Mouse (Mus musculus): ENCODE data around the gene Hsdl2. TPM values are rescaled to one million over a fixed set of nuclear protein-coding genes. Genes with fewer than 3 reads are reported as not detected.
A peak's percentile ranks its signal among the peaks of the same experiment; 100 is the strongest.

Hsdl2 gene
- total and polyA plus RNA-seq, 2 experiments = 25.8 to 68.9 TPM

DNA sequence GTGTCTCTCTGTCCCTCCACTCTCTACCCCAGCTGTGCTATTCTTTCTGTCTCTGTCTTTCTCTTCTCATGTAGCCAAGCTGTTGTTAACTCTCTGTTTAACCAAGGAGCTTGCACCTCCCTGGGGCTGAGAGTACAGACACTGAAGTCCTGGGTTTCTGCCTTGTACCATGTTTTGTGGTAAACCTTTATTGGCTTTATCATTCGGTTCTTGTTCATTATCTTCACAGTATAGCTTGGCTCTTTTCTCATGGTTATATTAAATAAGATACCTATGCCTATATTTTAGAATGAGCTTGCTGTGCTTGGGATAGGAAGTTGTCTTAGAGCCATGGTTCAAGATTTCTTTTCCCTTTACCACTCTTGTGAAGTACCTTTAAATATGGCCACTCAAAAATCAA is 53.2 kb downstream of the Hsdl2 start:
- Histone ChIP-seq H3K36me3 (ENCODE audit: control insufficient read depth, insufficient read depth, low read length) (no peaks in the 10 kb centered on the region), H3K9ac (ENCODE audit: low read depth, low read length) (no peak overlapping the region), H3K27ac (replicated peaks; ENCODE audit: insufficient read depth, low read depth, low read length) (no peak overlapping the region), H3K4me1 (ENCODE audit: control insufficient read depth, insufficient read depth, low read length) (no peaks in the 10 kb centered on the region), H3K27me3 (ENCODE audit: control insufficient read depth, insufficient read depth, low read length) (no peaks in the 10 kb centered on the region), H3K79me2 (ENCODE audit: control insufficient read depth, insufficient read depth, low read length) (peaks cover 13% of the 10 kb centered on the region; the same call in 1 of the 2 replicates), H3K4me3 (ENCODE audit: insufficient read depth, low read depth, low read length) (no peak overlapping the region)
- no peak for DNase-seq (ENCODE audit: extremely low read depth, low read depth, low spot score)
- TF ChIP-seq CTCF (IDR thresholded peaks at IDR 0.05; ENCODE audit: low read depth, low read length) (no peak), POLR2A (IDR thresholded peaks at IDR 0.05; ENCODE audit: extremely low read depth, insufficient read depth, low read length) (no peak)
- WGBS = 97% methylated on average over 1 of the region's 1 CpGs

DNA sequence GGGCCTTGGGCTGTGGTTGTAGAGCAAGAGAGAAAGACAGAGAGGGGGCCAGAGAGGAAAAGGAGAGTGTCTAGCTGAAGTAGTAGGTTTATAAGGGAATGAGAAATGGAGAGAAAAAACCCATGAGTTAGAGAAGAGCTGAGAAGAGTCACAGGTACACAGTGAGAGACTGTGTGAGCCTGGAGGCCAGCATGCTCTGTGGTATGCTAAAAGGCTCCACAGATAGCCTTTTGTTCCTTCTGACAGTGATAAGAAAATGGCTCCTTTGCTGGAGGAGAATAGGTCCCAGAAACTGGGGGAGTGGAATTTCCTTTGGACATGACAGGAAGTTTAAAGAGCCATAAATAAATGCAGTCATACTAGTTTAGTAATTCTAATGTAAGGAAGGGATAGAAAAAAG is 57.8 kb downstream of the Hsdl2 start:
- Histone ChIP-seq H3K4me3 (ENCODE audit: insufficient read depth, low read depth, low read length) (no peak overlapping the region), H3K27me3 (ENCODE audit: control insufficient read depth, insufficient read depth, low read length) (no peaks in the 10 kb centered on the region), H3K9ac (ENCODE audit: low read depth, low read length) (no peak overlapping the region), H3K79me2 (ENCODE audit: control insufficient read depth, insufficient read depth, low read length) (peaks cover 8% of the 10 kb centered on the region; the same call in 1 of the 2 replicates), H3K27ac (replicated peaks; ENCODE audit: insufficient read depth, low read depth, low read length) (no peak overlapping the region), H3K36me3 (ENCODE audit: control insufficient read depth, insufficient read depth, low read length) (no peaks in the 10 kb centered on the region), H3K4me1 (ENCODE audit: control insufficient read depth, insufficient read depth, low read length) (peaks cover 2% of the 10 kb centered on the region; the same call in 1 of the 2 replicates)
- DNase-seq (ENCODE audit: extremely low read depth, low read depth, low spot score) = no peak
- TF ChIP-seq POLR2A (IDR thresholded peaks at IDR 0.05; ENCODE audit: extremely low read depth, insufficient read depth, low read length) (no peak), CTCF (IDR thresholded peaks at IDR 0.05; ENCODE audit: low read depth, low read length) (no peak)

DNA sequence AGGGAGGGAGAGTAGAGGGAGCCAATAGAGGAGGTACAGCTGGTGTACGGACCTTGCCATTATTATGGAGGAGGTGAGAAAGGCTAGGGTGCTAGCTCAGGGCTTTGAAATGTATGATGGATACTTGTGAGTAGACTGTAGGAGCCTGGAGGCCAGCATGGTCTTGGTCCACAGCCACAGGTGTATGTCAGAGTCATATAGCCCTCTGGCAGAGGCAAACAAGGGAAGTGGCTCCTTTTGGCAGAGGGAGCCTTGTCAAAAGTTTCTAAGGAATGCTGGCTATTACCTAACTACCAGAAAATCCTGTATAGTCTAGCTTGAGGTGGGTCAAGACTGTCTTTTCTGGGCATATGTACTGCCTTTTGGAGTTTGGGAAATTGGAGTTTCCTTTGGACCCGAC is 59.4 kb downstream of the Hsdl2 start:
- no peak overlapping the region for H3K27ac ChIP-seq (replicated peaks; ENCODE audit: insufficient read depth, low read depth, low read length)
- no peak for TF ChIP-seq CTCF (IDR thresholded peaks at IDR 0.05; ENCODE audit: low read depth, low read length)
- TF ChIP-seq POLR2A (IDR thresholded peaks at IDR 0.05; ENCODE audit: extremely low read depth, insufficient read depth, low read length) = no peak
- H3K79me2 ChIP-seq (ENCODE audit: control insufficient read depth, insufficient read depth, low read length) = peaks cover 5% of the 10 kb centered on the region; the same call in 1 of the 2 replicates
- no peaks in the 10 kb centered on the region for H3K27me3 ChIP-seq (ENCODE audit: control insufficient read depth, insufficient read depth, low read length)
- H3K36me3 ChIP-seq (ENCODE audit: control insufficient read depth, insufficient read depth, low read length) = no peaks in the 10 kb centered on the region
- H3K4me3 ChIP-seq (ENCODE audit: insufficient read depth, low read depth, low read length) = no peak overlapping the region
- WGBS = 88% methylated on average over 2 of the region's 2 CpGs
- no peak for DNase-seq (ENCODE audit: extremely low read depth, low read depth, low spot score)
- no peak overlapping the region for H3K9ac ChIP-seq (ENCODE audit: low read depth, low read length)
- H3K4me1 ChIP-seq (ENCODE audit: control insufficient read depth, insufficient read depth, low read length) = peaks cover 2% of the 10 kb centered on the region; the same call in 1 of the 2 replicates

DNA sequence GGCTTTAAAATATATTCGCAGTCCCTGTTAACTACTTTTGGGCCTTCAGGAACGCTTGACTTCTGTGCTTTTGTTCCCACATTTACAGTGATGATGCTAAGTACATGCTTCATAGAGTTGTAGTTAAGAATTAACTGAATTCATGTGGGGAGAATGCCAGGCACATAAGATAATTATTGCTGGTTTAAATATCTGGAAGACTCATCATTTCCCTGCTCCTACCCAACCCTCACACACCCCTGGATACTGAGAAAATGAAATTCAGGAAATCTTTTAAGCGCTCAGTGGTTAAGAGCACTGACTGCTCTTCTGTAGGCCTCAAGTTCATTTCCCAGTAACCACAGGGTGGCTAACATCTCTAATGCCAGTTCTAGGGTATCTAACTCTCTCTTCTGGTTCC is 60.7 kb downstream of the Hsdl2 start:
- Histone ChIP-seq H3K4me1 (ENCODE audit: control insufficient read depth, insufficient read depth, low read length) (peaks cover 2% of the 10 kb centered on the region; the same call in 1 of the 2 replicates), H3K4me3 (ENCODE audit: insufficient read depth, low read depth, low read length) (no peak overlapping the region), H3K79me2 (ENCODE audit: control insufficient read depth, insufficient read depth, low read length) (peaks cover 3% of the 10 kb centered on the region; the same call in 1 of the 2 replicates), H3K27me3 (ENCODE audit: control insufficient read depth, insufficient read depth, low read length) (no peaks in the 10 kb centered on the region), H3K27ac (replicated peaks; ENCODE audit: insufficient read depth, low read depth, low read length) (no peak overlapping the region), H3K9ac (ENCODE audit: low read depth, low read length) (no peak overlapping the region), H3K36me3 (ENCODE audit: control insufficient read depth, insufficient read depth, low read length) (no peaks in the 10 kb centered on the region)
- WGBS = 86% methylated on average over 3 of the region's 3 CpGs
- no peak for TF ChIP-seq CTCF (IDR thresholded peaks at IDR 0.05; ENCODE audit: low read depth, low read length)
- TF ChIP-seq POLR2A (IDR thresholded peaks at IDR 0.05; ENCODE audit: extremely low read depth, insufficient read depth, low read length) = no peak
- DNase-seq (ENCODE audit: extremely low read depth, low read depth, low spot score) = no peak

DNA sequence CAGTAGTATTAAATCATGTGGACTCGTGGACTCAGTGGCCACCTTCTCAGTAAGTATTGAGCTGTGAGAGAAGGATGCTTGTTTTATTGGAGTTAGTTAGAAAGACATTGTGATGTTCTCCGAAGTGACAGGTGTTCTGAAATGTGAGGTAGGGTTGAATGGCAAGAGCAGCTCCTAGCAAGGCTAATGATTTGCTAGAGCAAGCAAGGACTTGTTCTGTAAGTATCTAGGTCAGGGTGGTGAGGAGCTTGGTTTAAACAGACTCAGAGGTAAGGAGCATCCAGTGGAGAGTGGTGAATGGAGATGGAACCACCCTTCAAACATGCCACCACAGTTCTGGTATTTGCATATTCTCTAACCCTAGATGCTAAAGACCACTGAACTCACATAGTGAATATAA is 61.3 kb downstream of the Hsdl2 start:
- no peak overlapping the region for H3K4me3 ChIP-seq (ENCODE audit: insufficient read depth, low read depth, low read length)
- H3K36me3 ChIP-seq (ENCODE audit: control insufficient read depth, insufficient read depth, low read length) = no peaks in the 10 kb centered on the region
- H3K9ac ChIP-seq (ENCODE audit: low read depth, low read length) = no peak overlapping the region
- no peak overlapping the region for H3K27ac ChIP-seq (replicated peaks; ENCODE audit: insufficient read depth, low read depth, low read length)
- H3K79me2 ChIP-seq (ENCODE audit: control insufficient read depth, insufficient read depth, low read length) = peaks cover 5% of the 10 kb centered on the region; the same call in 1 of the 2 replicates
- peaks cover 2% of the 10 kb centered on the region; the same call in 1 of the 2 replicates for H3K4me1 ChIP-seq (ENCODE audit: control insufficient read depth, insufficient read depth, low read length)
- no peak for DNase-seq (ENCODE audit: extremely low read depth, low read depth, low spot score)
- TF ChIP-seq POLR2A (IDR thresholded peaks at IDR 0.05; ENCODE audit: extremely low read depth, insufficient read depth, low read length) (no peak), CTCF (IDR thresholded peaks at IDR 0.05; ENCODE audit: low read depth, low read length) (no peak)
- no peaks in the 10 kb centered on the region for H3K27me3 ChIP-seq (ENCODE audit: control insufficient read depth, insufficient read depth, low read length)
- 60% methylated on average over 2 of the region's 2 CpGs for WGBS

DNA sequence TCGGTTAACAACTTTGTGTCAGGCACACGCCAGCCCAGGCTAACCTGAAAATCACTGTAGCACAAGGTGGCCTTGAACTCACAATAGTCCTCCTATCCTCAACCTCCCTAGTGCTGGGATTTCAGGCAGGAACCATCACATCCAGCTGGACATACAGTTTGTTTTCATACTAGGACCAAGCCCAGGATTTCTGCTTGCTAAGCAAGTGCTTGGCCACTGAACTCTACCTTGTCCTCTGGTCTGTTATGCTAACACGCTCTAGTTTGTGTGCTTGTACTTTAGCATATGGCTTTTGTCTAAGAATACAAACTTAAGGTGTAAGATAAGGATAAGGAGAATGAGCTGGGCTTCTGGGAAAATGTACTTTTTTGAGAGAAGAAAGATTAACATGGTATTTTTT is 63.1 kb downstream of the Hsdl2 start:
- Histone ChIP-seq H3K36me3 (ENCODE audit: control insufficient read depth, insufficient read depth, low read length) (no peaks in the 10 kb centered on the region), H3K4me1 (ENCODE audit: control insufficient read depth, insufficient read depth, low read length) (peaks cover 2% of the 10 kb centered on the region; the same call in 1 of the 2 replicates), H3K27me3 (ENCODE audit: control insufficient read depth, insufficient read depth, low read length) (no peaks in the 10 kb centered on the region), H3K79me2 (ENCODE audit: control insufficient read depth, insufficient read depth, low read length) (peaks cover 7% of the 10 kb centered on the region; the same call in 1 of the 2 replicates), H3K9ac (ENCODE audit: low read depth, low read length) (no peak overlapping the region), H3K27ac (replicated peaks; ENCODE audit: insufficient read depth, low read depth, low read length) (no peak overlapping the region), H3K4me3 (ENCODE audit: insufficient read depth, low read depth, low read length) (no peak overlapping the region)
- peak; percentile 37 for DNase-seq (ENCODE audit: extremely low read depth, low read depth, low spot score)
- 65% methylated on average over 3 of the region's 3 CpGs for WGBS
- no peak for TF ChIP-seq POLR2A (IDR thresholded peaks at IDR 0.05; ENCODE audit: extremely low read depth, insufficient read depth, low read length)
- TF ChIP-seq CTCF (IDR thresholded peaks at IDR 0.05; ENCODE audit: low read depth, low read length) = no peak

Data from liver, adult 2 months (tissue).